Mouse (Mus musculus): ENCODE results near the gene Crlf1.

GRCm38 (mm10) chr8:70535221-70535620 lies 42.3 kb downstream of the Crlf1 start:
- TF ChIP-seq POLR2A (IDR thresholded peaks at IDR 0.05; ENCODE audit: control insufficient read depth, extremely low read depth, insufficient read depth, low read length, poor library complexity) (no peak), CTCF (IDR thresholded peaks at IDR 0.05; ENCODE audit: borderline replicate concordance, control insufficient read depth, extremely low read depth, insufficient read depth, low read length, poor library complexity) (no peak)
